Mouse (Mus musculus): ENCODE results near the gene Olfr166.
"Not testable (repeated sequence)": the region's sequence is repeated elsewhere in the genome, so short reads cannot be mapped to it uniquely, and the experiment has no call there.

Olfr166 gene

GRCm38 (mm10) chr16:19483394-19483793 is at the start of gene Olfr166:
Gene Olfr166 (plus strand): TSS chr16:19483694.
- DNase-seq (ENCODE audit: low spot score): no peak

DNA sequence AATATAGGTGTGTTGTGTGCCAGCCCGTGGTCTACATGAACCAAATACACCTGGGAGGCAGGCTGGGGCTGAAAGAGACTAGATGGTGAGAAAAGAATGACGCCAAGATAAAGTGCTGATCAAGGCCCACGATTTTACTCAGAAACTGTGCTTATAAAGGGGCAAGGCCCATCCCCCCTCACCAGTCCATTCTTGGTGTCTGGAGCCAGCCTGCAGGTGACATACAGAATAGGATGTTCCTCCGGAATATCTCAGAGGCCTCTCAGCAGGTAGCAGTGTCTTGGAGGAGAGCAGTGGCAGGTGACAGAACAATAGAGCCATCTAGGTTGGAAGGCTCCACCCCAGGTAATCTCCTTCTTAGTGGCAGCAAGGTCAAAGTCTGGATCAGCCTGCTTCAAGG is 24.8 kb upstream of the Olfr166 start:
- not testable (repeated sequence) for DNase-seq (ENCODE audit: low spot score)

DNA sequence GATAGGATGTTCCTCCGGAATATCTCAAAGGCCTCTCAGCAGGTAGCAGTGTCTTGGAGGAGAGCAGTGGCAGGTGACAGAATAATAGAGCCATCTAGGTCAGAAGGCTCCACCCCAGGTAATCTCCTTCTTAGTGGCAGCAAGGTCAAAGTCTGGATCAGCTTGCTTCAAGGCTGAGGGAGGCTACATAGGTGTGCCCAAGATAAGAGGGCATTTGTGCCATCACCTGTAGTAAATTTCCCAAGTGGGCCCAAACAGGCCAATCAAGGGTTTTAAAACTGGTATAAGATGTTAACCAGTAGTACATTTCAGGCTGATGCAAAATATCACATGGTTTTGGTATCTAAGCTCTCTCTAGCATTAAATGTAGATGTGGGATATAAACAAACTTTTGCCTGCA is 19.1 kb upstream of the Olfr166 start:
- DNase-seq (ENCODE audit: low spot score): no peak

GRCm38 (mm10) chr16:19522166-19522565 is 38.7 kb downstream of the Olfr166 start, which contains the start of gene Olfr167:
Gene Olfr167 (minus strand): TSS chr16:19522266.
- no peak for DNase-seq (ENCODE audit: low spot score)

DNA sequence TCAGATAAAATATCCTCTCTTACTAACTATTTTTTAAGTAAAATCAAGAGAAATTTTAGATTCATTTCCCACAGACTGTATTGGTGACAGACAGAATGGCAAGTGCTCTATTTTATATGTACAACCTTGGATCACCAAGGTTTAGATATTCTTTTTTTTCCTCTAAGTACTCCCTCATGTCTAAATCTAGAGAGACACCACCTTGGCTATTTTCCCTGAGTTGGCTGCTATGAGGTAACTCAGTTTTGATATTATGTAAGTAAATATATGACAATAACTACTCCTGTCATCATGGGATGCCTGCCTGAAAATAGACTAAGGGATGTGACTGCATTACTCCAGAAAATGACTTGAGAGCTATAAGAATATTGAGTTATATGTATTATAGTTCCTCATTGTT is 52.0 kb downstream of the Olfr166 start, which contains the start of gene Olfr168:
Gene Olfr168 (minus strand): TSS at position 101 of the 400 bp plus-strand sequence.
- no peak for DNase-seq (ENCODE audit: low spot score)

All from testis, postnatal 10 days (tissue).